Mouse (Mus musculus) embryonic fibroblast, embryonic 13.5 days (primary cell): Measurements from ENCODE around the gene Jpt1.
"Not testable (repeated sequence)": the region's sequence is repeated elsewhere in the genome, so short reads cannot be mapped to it uniquely, and the experiment has no call there.

Experiments used
- CTCF ChIP-seq: IDR thresholded peaks from 2 replicates; pipeline ENCODE4 v1.5.1; 2011; ENCODE audit warnings: mild to moderate bottlenecking, control low read depth, low read length, moderate library complexity, borderline replicate concordance; ENCODE audit not compliant: insufficient read depth
- POLR2A ChIP-seq: IDR thresholded peaks from 2 replicates; pipeline ENCODE4 v1.6.1; 2011; ENCODE audit warnings: low read depth, mild to moderate bottlenecking, control low read depth, low read length, moderate library complexity

GRCm38 (mm10) chr11:115477388-115477787 is 36.8 kb downstream of the Jpt1 start:
- TF ChIP-seq CTCF, POLR2A: not testable (repeated sequence)
